Mouse (Mus musculus): ENCODE measurements around the gene Gm10310. TPM values are rescaled to one million over a fixed set of nuclear protein-coding genes. Genes with fewer than 3 reads are reported as not detected.

Gene Gm10310
- polyA plus RNA-seq, 1 experiment from 2014 or later = not detected

- no peaks in the 10 kb centered on the region for H3K27me3 ChIP-seq (ENCODE audit: insufficient read depth, low read length)
- no peaks in the 10 kb centered on the region for H3K9me3 ChIP-seq (ENCODE audit: low read depth, low read length)
- H3K4me2 ChIP-seq = no peak within 1 kb of the TSS
- H3K9ac ChIP-seq = no peak within 1 kb of the TSS
- no peak within 1 kb of the TSS for H3K27ac ChIP-seq (ENCODE audit: low read depth)
- H3K36me3 ChIP-seq (ENCODE audit: insufficient read depth) = no peaks in the 10 kb centered on the region
- no peaks in the 10 kb centered on the region for H3K4me1 ChIP-seq (ENCODE audit: insufficient read depth)
- ATAC-seq (ENCODE audit: insufficient read depth) = no peak
- 87% methylated on average over 2 of the region's 2 CpGs for WGBS
- no peak for TF ChIP-seq CTCF (IDR thresholded peaks at IDR 0.05; ENCODE audit: low read depth)
- DNase-seq = no peak
- H3K4me3 ChIP-seq (ENCODE audit: low read depth, low read length) = no peak within 1 kb of the TSS
These were observed 35.9 kb downstream of the Gm10310 start, which contains the start of gene Olfr818 for GRCm38 (mm10) chr10:129949000-129949399. TSS of gene Olfr818 (minus strand) at chr10:129949100.

Other genes starting within 250 kb of the Gm10310 start
- gene Olfr806, start 243.1 kb downstream of the Gm10310 start, polyA plus RNA-seq (2014; fragmentation: Nextera tagmentation; extraction: Ambion mirVana) = not detected in 2 replicates
- gene Olfr807, start 227.3 kb downstream of the Gm10310 start, polyA plus RNA-seq (2014; fragmentation: Nextera tagmentation; extraction: Ambion mirVana) = not detected in 2 replicates
- not detected in 2 replicates for gene Olfr808, start 219.6 kb downstream of the Gm10310 start, polyA plus RNA-seq (2014; fragmentation: Nextera tagmentation; extraction: Ambion mirVana)
- not detected in 2 replicates for gene Olfr809, start 210.4 kb downstream of the Gm10310 start, polyA plus RNA-seq (2014; fragmentation: Nextera tagmentation; extraction: Ambion mirVana)
- gene Olfr810, start 190.1 kb downstream of the Gm10310 start, polyA plus RNA-seq (2014; fragmentation: Nextera tagmentation; extraction: Ambion mirVana) = not detected in 2 replicates
- gene Olfr811, start 180.7 kb downstream of the Gm10310 start, polyA plus RNA-seq (2014; fragmentation: Nextera tagmentation; extraction: Ambion mirVana) = not detected in 2 replicates
- not detected in 2 replicates for gene Olfr812, start 139.0 kb downstream of the Gm10310 start, polyA plus RNA-seq (2014; fragmentation: Nextera tagmentation; extraction: Ambion mirVana)
- not detected in 2 replicates for gene Olfr813, start 129.7 kb downstream of the Gm10310 start, polyA plus RNA-seq (2014; fragmentation: Nextera tagmentation; extraction: Ambion mirVana)
- gene Olfr814, start 105.2 kb downstream of the Gm10310 start, polyA plus RNA-seq (2014; fragmentation: Nextera tagmentation; extraction: Ambion mirVana) = not detected in 2 replicates
- not detected in 2 replicates for gene Olfr815, start 79.2 kb downstream of the Gm10310 start, polyA plus RNA-seq (2014; fragmentation: Nextera tagmentation; extraction: Ambion mirVana)
- not detected in 2 replicates for gene Olfr816, start 69.5 kb downstream of the Gm10310 start, polyA plus RNA-seq (2014; fragmentation: Nextera tagmentation; extraction: Ambion mirVana)
- not detected in 2 replicates for gene Olfr818, start 36.0 kb downstream of the Gm10310 start, polyA plus RNA-seq (2014; fragmentation: Nextera tagmentation; extraction: Ambion mirVana)
- gene Olfr819, start 17.8 kb downstream of the Gm10310 start, polyA plus RNA-seq (2014; fragmentation: Nextera tagmentation; extraction: Ambion mirVana) = not detected in 2 replicates
- gene Olfr247, start 8.9 kb downstream of the Gm10310 start, polyA plus RNA-seq (2014; fragmentation: Nextera tagmentation; extraction: Ambion mirVana) = not detected in 2 replicates
- not detected in 2 replicates for gene Olfr820, start 27.6 kb upstream of the Gm10310 start, polyA plus RNA-seq (2014; fragmentation: Nextera tagmentation; extraction: Ambion mirVana)
- not detected in 2 replicates for gene Olfr821, start 45.3 kb upstream of the Gm10310 start, polyA plus RNA-seq (2014; fragmentation: Nextera tagmentation; extraction: Ambion mirVana)
- gene Olfr822, start 86.1 kb upstream of the Gm10310 start, polyA plus RNA-seq (2014; fragmentation: Nextera tagmentation; extraction: Ambion mirVana) = not detected in 2 replicates
- not detected in 2 replicates for gene Olfr823, start 130.3 kb upstream of the Gm10310 start, polyA plus RNA-seq (2014; fragmentation: Nextera tagmentation; extraction: Ambion mirVana)
- gene Olfr824, start 144.9 kb upstream of the Gm10310 start, polyA plus RNA-seq (2014; fragmentation: Nextera tagmentation; extraction: Ambion mirVana) = not detected in 2 replicates
- not detected in 2 replicates for gene Olfr825, start 181.7 kb upstream of the Gm10310 start, polyA plus RNA-seq (2014; fragmentation: Nextera tagmentation; extraction: Ambion mirVana)
- gene Olfr826, start 199.1 kb upstream of the Gm10310 start, polyA plus RNA-seq (2014; fragmentation: Nextera tagmentation; extraction: Ambion mirVana) = not detected in 2 replicates
- gene Olfr827, start 229.3 kb upstream of the Gm10310 start, polyA plus RNA-seq (2014; fragmentation: Nextera tagmentation; extraction: Ambion mirVana) = not detected in 2 replicates

Measured in lung, embryonic 14.5 days (tissue).